Mouse (Mus musculus): ENCODE data around the gene Speer4d. TPM values are rescaled to one million over a fixed set of nuclear protein-coding genes. Genes with fewer than 3 reads are reported as not detected.
"Not testable (repeated sequence)": the region's sequence is repeated elsewhere in the genome, so short reads cannot be mapped to it uniquely, and the experiment has no call there.

Gene Speer4d
- total RNA-seq, 4 experiments from 2014 or later: not detected

GRCm38 (mm10) chr5:15663847-15664246, 45.0 kb downstream of the Speer4d start:
- not testable (repeated sequence) for DNase-seq (ENCODE audit: low spot score in 2 of 2)

- DNase-seq (ENCODE audit: low spot score in 2 of 2): not testable (repeated sequence)
Observed at GRCm38 (mm10) chr5:15670789-15671188, 51.9 kb downstream of the Speer4d start.

Other genes with a start within 250 kb of the Speer4d start
- not detected for gene Gm21149, start 142.5 kb upstream of the Speer4d start, total RNA-seq (2022)
- not detected for gene Gm21190, start 89.8 kb upstream of the Speer4d start, total RNA-seq (2022)
- not detected for gene Gm21083, start 41.7 kb upstream of the Speer4d start, total RNA-seq (2022)
- gene 4930572O03Rik, start 38.0 kb downstream of the Speer4d start, total RNA-seq (2022): not detected
- gene Speer4c, start 95.2 kb downstream of the Speer4d start, total RNA-seq (2022): not detected

All from left cerebral cortex, adult 8-10 months (tissue).